Mouse (Mus musculus): ENCODE measurements at regions not wholly inside any gene's neighbourhood (a gene's known extent, or its start where the extent isn't known, plus 50 kb on each side); places are given as distances from the start of the nearest gene placed in this dataset.
"Not testable (repeated sequence)": the region's sequence is repeated elsewhere in the genome, so short reads cannot be mapped to it uniquely, and the experiment has no call there.

DNA sequence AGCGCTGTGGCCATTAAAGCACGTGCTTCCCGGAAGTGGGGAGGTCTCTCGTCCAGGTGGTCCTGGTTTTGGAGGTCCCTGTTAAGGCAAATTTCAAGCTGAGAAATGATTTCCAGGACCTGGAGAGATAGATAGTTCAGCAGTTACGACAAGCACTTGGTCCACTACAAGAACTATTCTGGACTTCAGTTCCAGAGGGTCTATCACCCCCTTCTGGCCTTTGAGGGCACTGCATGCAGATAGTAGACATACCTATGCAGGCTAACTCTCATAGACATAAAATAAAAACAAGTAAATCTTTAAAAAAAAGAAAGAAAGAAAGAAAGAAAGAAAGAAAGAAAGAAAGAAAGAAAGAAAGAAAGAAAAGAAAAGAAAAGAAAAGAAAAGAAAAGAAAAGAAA is 415.2 kb upstream of the Cdh5 start:
- H3K9me3 ChIP-seq (ENCODE audit: control insufficient read depth, insufficient read depth, low read depth, low read length); H3K9ac ChIP-seq (ENCODE audit: insufficient read depth, low read depth, low read length, poor library complexity, severe bottlenecking); H3K4me3 ChIP-seq (ENCODE audit: insufficient read depth in 1 of 2, low read depth in 1 of 2, low read length in 2 of 2, poor library complexity in 1 of 2, severe bottlenecking in 1 of 2); H3K36me3 ChIP-seq (ENCODE audit: control insufficient read depth, insufficient read depth, low read length, poor library complexity, severe bottlenecking); in situ Hi-C loops (cut with MboI; ENCODE audit: low sequenced_read_pairs in 2 of 2, unreplicated experiment in 2 of 2); H3K27ac ChIP-seq (ENCODE audit: insufficient read depth, low read depth, low read length, poor library complexity, severe bottlenecking); H3K4me1 ChIP-seq (ENCODE audit: control insufficient read depth in 2 of 2, insufficient read depth in 2 of 2, low read length in 2 of 2, poor library complexity in 1 of 2): not testable (repeated sequence)
- peak; percentile 43; the same call in 1 of the 2 replicates for TF ChIP-seq ZC3H11A (IDR thresholded peaks at IDR 0.05; ENCODE audit: borderline replicate concordance, low read depth, low read length)
- DNase-seq (ENCODE audit: low read depth, low spot score), result peak; percentile 25

DNA sequence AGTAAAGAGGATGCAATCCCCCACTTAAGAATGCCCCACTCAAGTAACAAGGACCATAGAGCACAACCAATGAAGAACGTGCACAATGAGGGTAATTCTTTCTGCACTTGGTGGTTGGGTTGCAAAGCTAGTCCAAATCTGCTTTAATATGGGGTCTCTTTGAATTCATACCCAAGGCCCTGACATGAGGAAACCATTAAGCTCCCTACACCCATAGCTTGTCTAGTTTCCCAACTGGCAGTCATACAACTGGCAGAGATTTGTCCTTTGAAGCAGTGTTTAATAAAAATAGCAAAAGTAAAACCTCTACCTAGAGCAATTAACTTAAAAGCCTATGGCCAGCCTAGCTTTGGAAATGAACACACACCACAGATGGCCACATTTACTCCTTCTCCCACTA is 411.0 kb upstream of the Cdh5 start:
- Histone ChIP-seq H3K36me3 (ENCODE audit: control insufficient read depth, insufficient read depth, low read length, poor library complexity, severe bottlenecking) (no peaks in the 10 kb centered on the region), H3K4me3 (ENCODE audit: insufficient read depth in 1 of 2, low read depth in 1 of 2, low read length in 2 of 2, poor library complexity in 1 of 2, severe bottlenecking in 1 of 2) (no peak overlapping the region), H3K4me1 (ENCODE audit: control insufficient read depth in 2 of 2, insufficient read depth in 2 of 2, low read length in 2 of 2, poor library complexity in 1 of 2) (no peaks in the 10 kb centered on the region), H3K9me3 (ENCODE audit: control insufficient read depth, insufficient read depth, low read depth, low read length) (no peaks in the 10 kb centered on the region), H3K9ac (ENCODE audit: insufficient read depth, low read depth, low read length, poor library complexity, severe bottlenecking) (no peak overlapping the region), H3K27ac (ENCODE audit: insufficient read depth, low read depth, low read length, poor library complexity, severe bottlenecking) (no peak overlapping the region)
- TF ChIP-seq ZC3H11A (IDR thresholded peaks at IDR 0.05; ENCODE audit: borderline replicate concordance, low read depth, low read length) (no peak), ZNF384 (IDR thresholded peaks at IDR 0.05; ENCODE audit: low read depth, low read length) (no peak), CHD2 (IDR thresholded peaks at IDR 0.05; ENCODE audit: low read depth, low read length) (no peak), HCFC1 (IDR thresholded peaks at IDR 0.05; ENCODE audit: borderline replicate concordance, insufficient read depth, low read length) (no peak), MAFK (IDR thresholded peaks at IDR 0.05; ENCODE audit: insufficient read depth, low read depth, low read length) (no peak)
- DNase-seq (ENCODE audit: low read depth, low spot score), result no peak
- in situ Hi-C loops (cut with MboI; ENCODE audit: low sequenced_read_pairs in 2 of 2, unreplicated experiment in 2 of 2), result no loop called here

DNA sequence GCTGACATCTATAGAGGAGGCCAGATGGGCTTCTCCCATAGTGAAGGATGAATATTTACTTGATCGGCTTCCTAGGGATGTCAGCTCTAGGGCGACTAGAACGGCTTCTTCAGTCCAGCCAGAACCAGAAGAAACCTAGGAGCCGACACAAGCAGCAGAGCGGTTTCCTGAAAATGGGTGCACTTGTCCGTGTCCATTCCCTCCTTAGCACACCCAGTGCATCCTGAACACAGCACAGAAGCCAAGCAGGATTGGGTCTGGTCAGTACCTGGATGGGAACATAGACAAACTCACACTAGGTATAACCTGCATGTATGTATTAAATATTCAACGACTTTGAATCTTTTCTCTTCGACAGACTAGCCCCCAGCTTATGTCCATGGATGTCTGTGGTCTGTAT is 407.9 kb upstream of the Cdh5 start:
- Histone ChIP-seq H3K36me3 (ENCODE audit: control insufficient read depth, insufficient read depth, low read length, poor library complexity, severe bottlenecking) (no peaks in the 10 kb centered on the region), H3K9me3 (ENCODE audit: control insufficient read depth, insufficient read depth, low read depth, low read length) (no peaks in the 10 kb centered on the region), H3K9ac (ENCODE audit: insufficient read depth, low read depth, low read length, poor library complexity, severe bottlenecking) (no peak overlapping the region), H3K4me1 (ENCODE audit: control insufficient read depth in 2 of 2, insufficient read depth in 2 of 2, low read length in 2 of 2, poor library complexity in 1 of 2) (no peaks in the 10 kb centered on the region), H3K27ac (ENCODE audit: insufficient read depth, low read depth, low read length, poor library complexity, severe bottlenecking) (no peak overlapping the region), H3K4me3 (ENCODE audit: insufficient read depth in 1 of 2, low read depth in 1 of 2, low read length in 2 of 2, poor library complexity in 1 of 2, severe bottlenecking in 1 of 2) (no peak overlapping the region)
- TF ChIP-seq HCFC1 (IDR thresholded peaks at IDR 0.05; ENCODE audit: borderline replicate concordance, insufficient read depth, low read length), result no peak
- no peak for TF ChIP-seq MAFK (IDR thresholded peaks at IDR 0.05; ENCODE audit: insufficient read depth, low read depth, low read length)
- TF ChIP-seq CHD2 (IDR thresholded peaks at IDR 0.05; ENCODE audit: low read depth, low read length), result no peak
- no peak for TF ChIP-seq ZC3H11A (IDR thresholded peaks at IDR 0.05; ENCODE audit: borderline replicate concordance, low read depth, low read length)
- TF ChIP-seq ZNF384 (IDR thresholded peaks at IDR 0.05; ENCODE audit: low read depth, low read length), result no peak
- in situ Hi-C loops (cut with MboI; ENCODE audit: low sequenced_read_pairs in 2 of 2, unreplicated experiment in 2 of 2), result no loop called here
- DNase-seq (ENCODE audit: low read depth, low spot score), result no peak

DNA sequence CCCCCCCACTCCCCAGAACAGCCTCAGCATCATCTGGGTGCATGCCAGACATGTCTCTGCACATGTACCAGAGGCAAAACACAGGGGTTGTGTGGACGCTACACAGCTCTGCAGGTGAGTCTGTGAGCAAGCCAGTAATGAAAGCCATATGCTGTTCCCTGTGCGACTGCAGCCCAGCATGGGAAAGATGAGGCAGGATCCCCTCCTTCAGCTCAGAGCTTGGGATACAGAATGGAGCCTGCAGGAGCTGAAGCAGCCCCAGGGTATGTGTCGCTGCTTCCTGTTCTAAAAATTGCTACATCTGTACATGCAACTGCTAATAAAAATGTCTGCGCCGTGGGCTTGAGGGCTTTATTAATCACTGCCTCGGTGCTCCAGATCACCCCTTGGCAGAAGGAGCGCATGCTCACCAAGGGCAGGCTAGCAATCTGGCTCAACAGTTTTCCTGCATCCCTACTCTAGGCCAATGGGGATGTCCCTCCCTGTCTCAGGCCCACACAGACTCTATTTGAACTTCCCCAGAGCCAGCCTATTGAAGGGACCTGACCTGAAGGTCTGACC is 407.0 kb upstream of the Cdh5 start:
- Histone ChIP-seq H3K36me3 (ENCODE audit: control insufficient read depth, insufficient read depth, low read length, poor library complexity, severe bottlenecking) (no peaks in the 10 kb centered on the region), H3K4me1 (ENCODE audit: control insufficient read depth in 2 of 2, insufficient read depth in 2 of 2, low read length in 2 of 2, poor library complexity in 1 of 2) (no peaks in the 10 kb centered on the region), H3K4me3 (ENCODE audit: insufficient read depth in 1 of 2, low read depth in 1 of 2, low read length in 2 of 2, poor library complexity in 1 of 2, severe bottlenecking in 1 of 2) (no peak overlapping the region), H3K9me3 (ENCODE audit: control insufficient read depth, insufficient read depth, low read depth, low read length) (no peaks in the 10 kb centered on the region), H3K27ac (ENCODE audit: insufficient read depth, low read depth, low read length, poor library complexity, severe bottlenecking) (no peak overlapping the region), H3K9ac (ENCODE audit: insufficient read depth, low read depth, low read length, poor library complexity, severe bottlenecking) (no peak overlapping the region)
- TF ChIP-seq HCFC1 (IDR thresholded peaks at IDR 0.05; ENCODE audit: borderline replicate concordance, insufficient read depth, low read length) (no peak), CHD2 (IDR thresholded peaks at IDR 0.05; ENCODE audit: low read depth, low read length) (no peak), ZC3H11A (IDR thresholded peaks at IDR 0.05; ENCODE audit: borderline replicate concordance, low read depth, low read length) (no peak), ZNF384 (IDR thresholded peaks at IDR 0.05; ENCODE audit: low read depth, low read length) (no peak), MAFK (IDR thresholded peaks at IDR 0.05; ENCODE audit: insufficient read depth, low read depth, low read length) (no peak)
- no peak for DNase-seq (ENCODE audit: low read depth, low spot score)
- in situ Hi-C loops (cut with MboI; ENCODE audit: low sequenced_read_pairs in 2 of 2, unreplicated experiment in 2 of 2), result no loop called here

DNA sequence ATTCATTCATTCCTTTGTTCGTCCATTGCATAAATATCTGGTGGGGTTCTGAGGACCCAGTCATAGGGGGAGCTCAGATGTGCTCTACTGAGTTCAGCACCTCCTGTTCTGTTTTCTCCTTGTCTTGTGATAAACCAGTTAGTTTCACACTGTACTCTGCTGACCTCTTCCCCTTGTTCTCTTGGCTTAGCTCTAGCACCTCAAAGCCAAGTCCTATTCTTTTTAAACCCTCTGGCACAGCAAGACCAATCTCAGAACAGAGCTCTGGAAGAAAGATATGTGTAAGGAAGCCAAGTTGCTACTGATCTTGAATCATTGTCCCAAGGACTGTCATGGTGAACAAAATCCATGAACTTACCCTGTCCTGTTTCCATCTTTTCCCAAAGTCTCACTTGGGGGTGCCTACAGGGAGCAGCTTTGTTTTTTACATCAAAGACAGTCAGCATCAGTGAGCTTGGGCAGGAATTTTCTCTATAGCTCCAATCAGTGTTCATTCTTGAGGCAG is 402.4 kb upstream of the Cdh5 start:
- Histone ChIP-seq H3K4me3 (ENCODE audit: insufficient read depth in 1 of 2, low read depth in 1 of 2, low read length in 2 of 2, poor library complexity in 1 of 2, severe bottlenecking in 1 of 2) (no peak overlapping the region), H3K9me3 (ENCODE audit: control insufficient read depth, insufficient read depth, low read depth, low read length) (no peaks in the 10 kb centered on the region), H3K4me1 (ENCODE audit: control insufficient read depth in 2 of 2, insufficient read depth in 2 of 2, low read length in 2 of 2, poor library complexity in 1 of 2) (no peaks in the 10 kb centered on the region), H3K27ac (ENCODE audit: insufficient read depth, low read depth, low read length, poor library complexity, severe bottlenecking) (no peak overlapping the region), H3K9ac (ENCODE audit: insufficient read depth, low read depth, low read length, poor library complexity, severe bottlenecking) (no peak overlapping the region), H3K36me3 (ENCODE audit: control insufficient read depth, insufficient read depth, low read length, poor library complexity, severe bottlenecking) (no peaks in the 10 kb centered on the region)
- TF ChIP-seq MAFK (IDR thresholded peaks at IDR 0.05; ENCODE audit: insufficient read depth, low read depth, low read length) (no peak), ZC3H11A (IDR thresholded peaks at IDR 0.05; ENCODE audit: borderline replicate concordance, low read depth, low read length) (no peak), HCFC1 (IDR thresholded peaks at IDR 0.05; ENCODE audit: borderline replicate concordance, insufficient read depth, low read length) (no peak), CHD2 (IDR thresholded peaks at IDR 0.05; ENCODE audit: low read depth, low read length) (no peak), ZNF384 (IDR thresholded peaks at IDR 0.05; ENCODE audit: low read depth, low read length) (no peak)
- no peak for DNase-seq (ENCODE audit: low read depth, low spot score)
- in situ Hi-C loops (cut with MboI; ENCODE audit: low sequenced_read_pairs in 2 of 2, unreplicated experiment in 2 of 2), result no loop called here
